Mouse (Mus musculus): ENCODE data around the gene Prf1. TPM values are rescaled to one million over a fixed set of nuclear protein-coding genes. Genes with fewer than 3 reads are reported as not detected.
A peak's percentile ranks its signal among the peaks of the same experiment; 100 is the strongest.

Gene Prf1
- polyA plus RNA-seq, 1 experiment, result not detected

DNA sequence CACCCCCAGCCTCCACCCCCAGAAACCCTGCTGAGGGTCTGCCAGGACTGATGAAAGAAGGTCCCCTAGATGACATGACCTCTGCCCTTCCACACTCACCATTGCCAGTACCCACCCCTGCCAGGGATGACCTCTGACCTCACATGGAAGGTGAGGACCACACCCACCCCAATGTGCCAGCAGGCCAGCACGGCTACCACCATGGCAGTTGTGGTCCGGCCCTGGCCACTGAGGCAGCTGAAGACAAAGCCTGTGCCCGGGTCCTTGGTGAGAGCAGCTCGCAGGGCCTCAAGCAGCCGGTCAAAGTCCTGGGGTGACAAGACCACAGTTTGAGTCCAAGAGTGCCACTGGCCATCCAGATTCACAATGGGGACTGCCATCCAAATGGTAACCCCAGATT is 43.4 kb downstream of the Prf1 start:
- H3ac ChIP-seq (ENCODE audit: control insufficient read depth, insufficient read length, low read depth), result no peak overlapping the region
- no peaks in the 10 kb centered on the region for H3K36me3 ChIP-seq (ENCODE audit: control insufficient read depth, insufficient read depth)

GRCm38 (mm10) chr10:61341557-61341956 is 43.9 kb downstream of the Prf1 start:
- Histone ChIP-seq H3K27me3 (ENCODE audit: control insufficient read depth, insufficient read depth, insufficient read length) (no peaks in the 10 kb centered on the region), H3ac (ENCODE audit: control insufficient read depth, insufficient read length, low read depth) (no peak overlapping the region), H3K36me3 (ENCODE audit: control insufficient read depth, insufficient read depth) (no peaks in the 10 kb centered on the region), H3K4me3 (ENCODE audit: insufficient read depth, poor library complexity, severe bottlenecking) (no peak overlapping the region), H3K79me3 (ENCODE audit: low read depth) (no peaks in the 10 kb centered on the region), H3K79me2 (ENCODE audit: control insufficient read depth, insufficient read depth) (no peaks in the 10 kb centered on the region)
- peak; percentile 88 for TF ChIP-seq CTCF (IDR thresholded peaks at IDR 0.05; ENCODE audit: control insufficient read depth, insufficient read depth, insufficient read length)
- no peak for TF ChIP-seq FOSL1 (IDR thresholded peaks at IDR 0.05; ENCODE audit: insufficient read depth, low read length, poor library complexity, severe bottlenecking)

More for the DNA sequence above, 43.4 kb downstream of the Prf1 start:
- H3K79me3 ChIP-seq (ENCODE audit: low read depth), result no peaks in the 10 kb centered on the region
- no peaks in the 10 kb centered on the region for H3K79me2 ChIP-seq (ENCODE audit: control insufficient read depth, insufficient read depth)
- H3K4me3 ChIP-seq (ENCODE audit: insufficient read depth, poor library complexity, severe bottlenecking), result no peak overlapping the region
- TF ChIP-seq MAX (IDR thresholded peaks at IDR 0.05), result no peak
- H3K27me3 ChIP-seq (ENCODE audit: control insufficient read depth, insufficient read depth, insufficient read length), result no peaks in the 10 kb centered on the region

- no peak for TF ChIP-seq CEBPB (IDR thresholded peaks at IDR 0.05; ENCODE audit: low read depth)
- no peak for TF ChIP-seq CTCF (IDR thresholded peaks at IDR 0.05; ENCODE audit: control insufficient read depth, insufficient read depth, insufficient read length)
- no peak for TF ChIP-seq MAX (IDR thresholded peaks at IDR 0.05)
- no peak for TF ChIP-seq MYOG (IDR thresholded peaks at IDR 0.05; ENCODE audit: control insufficient read depth, extremely low read depth, insufficient read length)
- no peak for TF ChIP-seq MYOD1 (IDR thresholded peaks at IDR 0.05; ENCODE audit: control insufficient read depth, insufficient read length, low read depth)
- no peak for TF ChIP-seq FOSL1 (IDR thresholded peaks at IDR 0.05; ENCODE audit: insufficient read depth, low read length, poor library complexity, severe bottlenecking)
- TF ChIP-seq USF1 (IDR thresholded peaks at IDR 0.05; ENCODE audit: low read depth), result no peak
- Histone ChIP-seq H3K79me3 (ENCODE audit: low read depth) (no peaks in the 10 kb centered on the region), H3K4me3 (ENCODE audit: insufficient read depth, poor library complexity, severe bottlenecking) (no peak overlapping the region), H3K79me2 (ENCODE audit: control insufficient read depth, insufficient read depth) (no peaks in the 10 kb centered on the region), H3K27me3 (ENCODE audit: control insufficient read depth, insufficient read depth, insufficient read length) (no peaks in the 10 kb centered on the region), H3ac (ENCODE audit: control insufficient read depth, insufficient read length, low read depth) (no peak overlapping the region), H3K36me3 (ENCODE audit: control insufficient read depth, insufficient read depth) (no peaks in the 10 kb centered on the region)
Measured at GRCm38 (mm10) chr10:61342750-61343149, 45.1 kb downstream of the Prf1 start.

DNA sequence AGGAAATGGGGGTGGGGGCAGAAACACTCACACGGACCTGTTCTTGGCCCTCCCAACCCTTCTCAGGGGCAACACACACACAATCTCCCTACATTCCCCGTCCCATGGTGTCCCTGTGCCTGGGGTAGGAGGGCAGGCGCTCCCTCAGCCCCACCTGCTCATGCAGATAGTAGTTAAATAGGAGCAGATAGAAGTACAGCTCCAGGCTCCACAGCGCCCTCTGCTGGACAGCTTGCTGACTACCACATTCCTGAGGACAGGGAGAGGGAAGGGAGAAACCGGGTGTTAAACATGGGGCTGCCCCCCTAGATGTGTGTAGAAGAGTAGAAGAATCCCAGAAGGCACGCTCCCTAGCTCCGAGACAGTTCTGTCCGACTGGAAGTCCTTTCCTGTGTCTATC is 46.3 kb downstream of the Prf1 start:
- Histone ChIP-seq H3K79me2 (ENCODE audit: control insufficient read depth, insufficient read depth) (no peaks in the 10 kb centered on the region), H3K27me3 (ENCODE audit: control insufficient read depth, insufficient read depth, insufficient read length) (no peaks in the 10 kb centered on the region), H3K4me3 (ENCODE audit: insufficient read depth, poor library complexity, severe bottlenecking) (no peak overlapping the region), H3K36me3 (ENCODE audit: control insufficient read depth, insufficient read depth) (peaks cover 4% of the 10 kb centered on the region), H3K79me3 (ENCODE audit: low read depth) (no peaks in the 10 kb centered on the region), H3ac (ENCODE audit: control insufficient read depth, insufficient read length, low read depth) (no peak overlapping the region)
- TF ChIP-seq CTCF (IDR thresholded peaks at IDR 0.05; ENCODE audit: control insufficient read depth, insufficient read depth, insufficient read length) (peak; percentile 79), MYOG (IDR thresholded peaks at IDR 0.05; ENCODE audit: control insufficient read depth, extremely low read depth, insufficient read length) (no peak)

- Histone ChIP-seq H3K79me3 (ENCODE audit: low read depth) (no peaks in the 10 kb centered on the region), H3K79me2 (ENCODE audit: control insufficient read depth, insufficient read depth) (no peaks in the 10 kb centered on the region), H3K36me3 (ENCODE audit: control insufficient read depth, insufficient read depth) (peaks cover 14% of the 10 kb centered on the region), H3ac (ENCODE audit: control insufficient read depth, insufficient read length, low read depth) (no peak overlapping the region), H3K4me3 (ENCODE audit: insufficient read depth, poor library complexity, severe bottlenecking) (no peak overlapping the region), H3K27me3 (ENCODE audit: control insufficient read depth, insufficient read depth, insufficient read length) (no peaks in the 10 kb centered on the region)
- TF ChIP-seq FOSL1 (IDR thresholded peaks at IDR 0.05; ENCODE audit: insufficient read depth, low read length, poor library complexity, severe bottlenecking) (no peak), USF1 (IDR thresholded peaks at IDR 0.05; ENCODE audit: low read depth) (no peak), MYOD1 (IDR thresholded peaks at IDR 0.05; ENCODE audit: control insufficient read depth, insufficient read length, low read depth) (no peak), CTCF (IDR thresholded peaks at IDR 0.05; ENCODE audit: control insufficient read depth, insufficient read depth, insufficient read length) (no peak), MAX (IDR thresholded peaks at IDR 0.05) (no peak), MYOG (IDR thresholded peaks at IDR 0.05; ENCODE audit: control insufficient read depth, extremely low read depth, insufficient read length) (no peak), CEBPB (IDR thresholded peaks at IDR 0.05; ENCODE audit: low read depth) (no peak)
Measured at GRCm38 (mm10) chr10:61345179-61345578, 47.5 kb downstream of the Prf1 start.

- Histone ChIP-seq H3K79me3 (ENCODE audit: low read depth) (no peaks in the 10 kb centered on the region), H3K27me3 (ENCODE audit: control insufficient read depth, insufficient read depth, insufficient read length) (no peaks in the 10 kb centered on the region), H3K36me3 (ENCODE audit: control insufficient read depth, insufficient read depth) (peaks cover 26% of the 10 kb centered on the region), H3K4me3 (ENCODE audit: insufficient read depth, poor library complexity, severe bottlenecking) (no peak overlapping the region), H3K79me2 (ENCODE audit: control insufficient read depth, insufficient read depth) (no peaks in the 10 kb centered on the region), H3ac (ENCODE audit: control insufficient read depth, insufficient read length, low read depth) (no peak overlapping the region)
- TF ChIP-seq MAX (IDR thresholded peaks at IDR 0.05) (no peak), CTCF (IDR thresholded peaks at IDR 0.05; ENCODE audit: control insufficient read depth, insufficient read depth, insufficient read length) (no peak), CEBPB (IDR thresholded peaks at IDR 0.05; ENCODE audit: low read depth) (no peak), USF1 (IDR thresholded peaks at IDR 0.05; ENCODE audit: low read depth) (no peak), MYOD1 (IDR thresholded peaks at IDR 0.05; ENCODE audit: control insufficient read depth, insufficient read length, low read depth) (no peak), FOSL1 (IDR thresholded peaks at IDR 0.05; ENCODE audit: insufficient read depth, low read length, poor library complexity, severe bottlenecking) (no peak), MYOG (IDR thresholded peaks at IDR 0.05; ENCODE audit: control insufficient read depth, extremely low read depth, insufficient read length) (no peak)
Measured at GRCm38 (mm10) chr10:61346374-61346773, 48.7 kb downstream of the Prf1 start.
